ENCODE assay signal across 8 mouse cellular contexts in the genomic region with DNA sequence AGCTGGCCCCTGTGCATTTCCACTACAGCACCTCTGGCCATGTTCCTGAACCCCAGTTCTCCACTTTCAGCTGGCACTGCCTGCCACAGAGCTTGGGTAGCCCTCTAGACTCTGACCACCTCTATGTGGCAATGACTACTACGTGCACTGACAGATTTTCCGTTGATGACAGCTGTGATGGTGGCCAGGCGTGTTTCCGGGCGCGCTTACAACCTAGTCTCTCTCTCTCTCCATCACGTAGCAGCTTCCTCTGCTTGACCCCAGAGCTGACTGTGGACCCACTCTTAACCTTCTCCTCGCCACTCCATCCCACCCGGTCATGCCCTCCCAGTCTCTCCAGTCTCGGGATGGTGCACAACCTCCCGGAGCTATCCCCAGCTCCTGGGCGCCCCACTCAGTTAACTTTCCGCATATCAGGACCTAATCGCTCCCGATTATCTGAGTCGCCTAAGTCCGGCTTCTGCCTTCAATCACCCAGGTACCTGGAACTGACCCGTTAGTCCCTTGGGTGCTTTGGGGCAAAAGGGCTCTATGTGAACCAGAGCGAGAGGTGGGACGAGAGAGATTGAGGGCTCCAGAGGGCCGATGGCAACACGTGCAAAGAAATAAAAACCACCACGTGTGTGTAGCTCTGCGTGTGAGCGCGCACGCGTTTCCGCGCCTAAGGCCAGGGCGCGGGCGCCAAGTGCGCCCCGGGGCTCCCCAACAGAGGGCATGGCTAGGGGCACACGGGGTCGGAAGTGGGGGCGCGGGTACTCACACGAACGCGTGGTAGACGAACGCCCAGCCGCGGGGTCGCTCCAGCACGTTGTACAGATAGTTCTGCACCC. TPM values are rescaled to one million over a fixed set of nuclear protein-coding genes. Genes with fewer than 3 reads are reported as not detected.
DNase-seq lines count a peak whose midpoint lies in the region; ATAC-seq and TF ChIP-seq lines count a peak whose summit lies in the region.

No protein-coding gene starts in this region.

- H3K9me3 ChIP-seq in liver, postnatal 0 days (ENCODE audit: low read length), result no peaks in the 10 kb centered on the region
- H3K9me3 ChIP-seq in neural tube, embryonic 14.5 days (ENCODE audit: control insufficient read depth, low read length), result no peaks in the 10 kb centered on the region

- DNase-seq in left cerebral cortex, adult 18-20 months (ENCODE audit: low spot score in 2 of 2), result peak; percentile 20 to 43
- no peak for DNase-seq in left cerebral cortex, adult 11 months (ENCODE audit: low spot score)
- peak; percentile 54 for DNase-seq in embryo, embryonic 10.5 days (ENCODE audit: low spot score)
- DNase-seq in kidney, postnatal 4 days, result peak; percentile 4 to 33
- peak; percentile 36 for DNase-seq in liver, postnatal 0 days
- DNase-seq in thymus, postnatal 4 days, result peak; percentile 46

- H3K4me2 ChIP-seq in liver, postnatal 0 days (ENCODE audit: low read depth, low read length), result peak overlapping the region; percentile 81
- H3K4me2 ChIP-seq in neural tube, embryonic 14.5 days (ENCODE audit: low read depth, low read length), result peak overlapping the region; percentile 85

- peak overlapping the region; percentile 34 for H3K9ac ChIP-seq in liver, postnatal 0 days (replicated peaks)
- peak overlapping the region; percentile 66 for H3K9ac ChIP-seq in neural tube, embryonic 14.5 days (replicated peaks; ENCODE audit: low read depth, low read length)

- no peak for TF ChIP-seq CTCF in liver, postnatal 0 days (IDR thresholded peaks at IDR 0.05; ENCODE audit: low read depth)

- no peak for TF ChIP-seq EP300 in liver, postnatal 0 days (IDR thresholded peaks at IDR 0.05; ENCODE audit: low read depth)

- peaks cover 8% of the 10 kb centered on the region for H3K4me1 ChIP-seq in liver, postnatal 0 days (ENCODE audit: insufficient read depth)
- H3K4me1 ChIP-seq in neural tube, embryonic 14.5 days (ENCODE audit: control insufficient read depth, insufficient read depth, low read length), result 0 out of 2 replicates have a peak, but pooled peaks cover 4% of the 10 kb centered on the region

- H3K4me3 ChIP-seq in liver, postnatal 0 days (ENCODE audit: low read depth, low read length), result peak overlapping the region; percentile 59
- H3K4me3 ChIP-seq in neural tube, embryonic 14.5 days (ENCODE audit: low read depth, low read length), result peak overlapping the region; percentile 61

- under 1% methylated on average over 47 of the region's 48 CpGs for WGBS in liver, postnatal 0 days (ENCODE audit: insufficient replicate concordance)
- 1% methylated on average over 48 of the region's 48 CpGs for WGBS in neural tube, embryonic 14.5 days

- H3K27me3 ChIP-seq in liver, postnatal 0 days (ENCODE audit: insufficient read depth, low read length), result peaks cover 31% of the 10 kb centered on the region
- peaks cover 10% of the 10 kb centered on the region; the same call in 1 of the 2 replicates for H3K27me3 ChIP-seq in neural tube, embryonic 14.5 days (ENCODE audit: control insufficient read depth, insufficient read depth, low read length)

- H3K36me3 ChIP-seq in liver, postnatal 0 days (replicated peaks; ENCODE audit: insufficient read depth, low read length), result no peaks in the 10 kb centered on the region
- H3K36me3 ChIP-seq in neural tube, embryonic 14.5 days (ENCODE audit: control insufficient read depth, insufficient read depth, low read length), result no peaks in the 10 kb centered on the region

- peak overlapping the region; percentile 55 for H3K27ac ChIP-seq in liver, postnatal 0 days (ENCODE audit: low read depth)
- no peak overlapping the region for H3K27ac ChIP-seq in neural tube, embryonic 14.5 days (ENCODE audit: low read depth, low read length)

- ATAC-seq in granulocyte monocyte progenitor cell, adult 5-6 weeks (replicated peaks; ENCODE audit: poor library complexity, severe bottlenecking), result peak; percentile 69
- peak; percentile 49 for ATAC-seq in liver, postnatal 0 days
- peak; percentile 32 for ATAC-seq in neural tube, embryonic 14.5 days (ENCODE audit: low read depth)

RNA-seq across cellular contexts. Expression of a gene that starts 1.1 kb away (rescaled TPM):
- 10 to 100 TPM; 74.4 to 80.2 TPM for total RNA-seq in left cerebral cortex, adult 18-20 months (2021)
- total RNA-seq in granulocyte monocyte progenitor cell, adult 5-6 weeks (2014; fragmentation: Nextera tagmentation), result 5.3 and 5.7 TPM in 2 replicates
- 4.2 and 4.7 TPM in 2 replicates for total RNA-seq in granulocyte monocyte progenitor cell, adult 5-6 weeks (2017)
- polyA plus RNA-seq in liver, postnatal 0 days (2015; fragmentation: Nextera tagmentation; extraction: Ambion mirVana), result 0.21 and 0.37 TPM in 2 replicates
- 1.5 and 2.6 TPM in 2 replicates for polyA plus RNA-seq in neural tube, embryonic 14.5 days (2014; fragmentation: Nextera tagmentation; extraction: Ambion mirVana)

Comparison
In these comparisons a context has a peak if more than half of its experiments do, and no peak if none do; other contexts are left out.
1. RNA of a gene that starts 1.1 kb away (total RNA-seq): 74.4 to 80.2 TPM in left cerebral cortex, adult 18-20 months; 4.2 to 5.7 TPM in granulocyte monocyte progenitor cell, adult 5-6 weeks; every median in the first group is over 10 times any median in the second.
2. Peak in every context shown above with its lines, with median percentiles within 50 percentile points of each other: ATAC-seq.